Mouse (Mus musculus): ENCODE measurements at regions not wholly inside any gene's neighbourhood (a gene's known extent, or its start where the extent isn't known, plus 50 kb on each side); places are given as distances from the start of the nearest gene placed in this dataset.

DNA sequence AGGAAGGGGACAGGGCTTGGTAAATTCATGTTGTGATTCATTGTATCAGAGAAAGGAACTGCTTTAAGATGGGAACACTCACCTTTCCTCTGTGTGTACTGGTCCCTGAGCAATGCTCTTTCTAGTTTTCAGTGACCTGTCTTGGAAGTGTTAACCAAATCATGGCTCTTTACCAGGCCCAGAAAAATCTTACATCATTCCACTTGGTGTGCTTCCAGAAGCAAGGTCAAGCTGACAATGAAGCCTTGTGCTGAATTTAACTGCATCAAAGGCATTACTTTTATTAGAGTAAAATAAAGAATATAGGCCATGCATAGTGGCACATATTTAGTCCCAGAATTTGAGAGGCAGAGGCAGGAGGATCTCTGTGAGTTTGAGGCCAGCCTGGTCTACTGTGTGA is 75.4 kb upstream of the Hmgn3 start:
- no peaks in the 10 kb centered on the region for H3K4me1 ChIP-seq (replicated peaks; ENCODE audit: control insufficient read depth, insufficient read depth)
- H3K4me3 ChIP-seq (ENCODE audit: low read depth, low read length) = no peak overlapping the region
- H3K9ac ChIP-seq (ENCODE audit: low read length) = no peak overlapping the region
- no peak overlapping the region for H3K4me2 ChIP-seq (replicated peaks; ENCODE audit: low read depth)
- TF ChIP-seq EP300 (optimal IDR thresholded peaks at IDR 0.05) (no peak), CTCF (IDR thresholded peaks at IDR 0.05; ENCODE audit: low read depth) (no peak)
- H3K27me3 ChIP-seq (ENCODE audit: control insufficient read depth, insufficient read depth, low read length) = no peaks in the 10 kb centered on the region
- ATAC-seq (ENCODE audit: low FRiP score, low TSS enrichment) = no peak
- no peak overlapping the region for H3K27ac ChIP-seq (replicated peaks)
- H3K36me3 ChIP-seq (ENCODE audit: control insufficient read depth, insufficient read depth, low read length) = no peaks in the 10 kb centered on the region
- no peak for DNase-seq (ENCODE audit: low spot score)
- no peaks in the 10 kb centered on the region for H3K9me3 ChIP-seq (ENCODE audit: control insufficient read depth, low read length)

DNA sequence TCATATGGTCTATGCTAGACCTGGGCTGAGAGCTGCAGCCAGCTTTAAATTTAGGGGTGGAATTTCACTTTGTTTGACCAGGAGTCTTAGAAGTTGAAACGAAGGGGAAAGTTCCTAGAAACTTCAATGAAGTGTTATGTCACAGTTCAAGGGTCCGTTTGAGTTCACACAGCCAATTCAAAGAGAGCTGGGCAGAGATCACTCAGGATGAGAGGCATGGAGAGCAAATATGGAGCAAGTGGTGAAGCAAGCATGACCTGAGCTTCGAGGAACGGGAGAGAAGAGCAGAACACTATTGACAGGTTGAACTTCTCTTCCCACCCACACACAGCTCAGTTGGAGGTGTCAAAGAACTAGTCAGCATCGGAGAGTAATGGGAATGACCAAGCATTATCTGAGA is 56.1 kb upstream of the Hmgn3 start:
- H3K27ac ChIP-seq (replicated peaks) = no peak overlapping the region
- no peaks in the 10 kb centered on the region for H3K27me3 ChIP-seq (ENCODE audit: control insufficient read depth, insufficient read depth, low read length)
- H3K4me3 ChIP-seq (ENCODE audit: low read depth, low read length) = no peak overlapping the region
- 58% methylated on average over 5 of the region's 5 CpGs for WGBS
- H3K36me3 ChIP-seq (ENCODE audit: control insufficient read depth, insufficient read depth, low read length) = no peaks in the 10 kb centered on the region
- DNase-seq (ENCODE audit: low spot score) = no peak
- ATAC-seq (ENCODE audit: low FRiP score, low TSS enrichment) = no peak
- TF ChIP-seq EP300 (optimal IDR thresholded peaks at IDR 0.05) = no peak
- TF ChIP-seq CTCF (IDR thresholded peaks at IDR 0.05; ENCODE audit: low read depth) = no peak
- no peaks in the 10 kb centered on the region for H3K9me3 ChIP-seq (ENCODE audit: control insufficient read depth, low read length)
- H3K4me2 ChIP-seq (replicated peaks; ENCODE audit: low read depth) = no peak overlapping the region
- H3K9ac ChIP-seq (ENCODE audit: low read length) = no peak overlapping the region
- H3K4me1 ChIP-seq (replicated peaks; ENCODE audit: control insufficient read depth, insufficient read depth) = no peaks in the 10 kb centered on the region

DNA sequence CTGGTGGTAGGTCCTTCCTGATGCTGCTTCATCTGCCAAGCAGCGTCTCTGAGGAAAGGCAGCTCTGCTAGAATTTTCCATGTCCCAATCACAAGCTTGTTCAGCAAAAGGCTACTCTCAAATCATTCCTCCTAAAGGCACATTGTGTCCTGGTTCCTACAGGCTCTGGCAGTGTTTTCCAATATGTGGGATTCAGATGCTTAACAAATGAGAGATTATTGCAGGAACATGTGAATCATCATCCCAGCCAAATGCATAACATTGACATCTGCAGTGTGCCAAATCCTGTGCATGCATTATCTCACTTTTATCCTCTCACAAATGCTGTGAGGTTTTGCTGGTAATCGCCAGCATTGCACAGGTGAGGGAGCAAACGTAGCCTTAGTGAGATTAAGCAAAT is 53.3 kb upstream of the Hmgn3 start:
- Histone ChIP-seq H3K27ac (replicated peaks) (no peak overlapping the region), H3K4me3 (ENCODE audit: low read depth, low read length) (no peak overlapping the region), H3K36me3 (ENCODE audit: control insufficient read depth, insufficient read depth, low read length) (no peaks in the 10 kb centered on the region), H3K9me3 (ENCODE audit: control insufficient read depth, low read length) (no peaks in the 10 kb centered on the region), H3K27me3 (ENCODE audit: control insufficient read depth, insufficient read depth, low read length) (no peaks in the 10 kb centered on the region), H3K4me1 (replicated peaks; ENCODE audit: control insufficient read depth, insufficient read depth) (no peaks in the 10 kb centered on the region), H3K4me2 (replicated peaks; ENCODE audit: low read depth) (no peak overlapping the region), H3K9ac (ENCODE audit: low read length) (no peak overlapping the region)
- no peak for ATAC-seq (ENCODE audit: low FRiP score, low TSS enrichment)
- no peak for DNase-seq (ENCODE audit: low spot score)
- 70% methylated on average over 3 of the region's 3 CpGs for WGBS
- TF ChIP-seq EP300 (optimal IDR thresholded peaks at IDR 0.05) = no peak
- no peak for TF ChIP-seq CTCF (IDR thresholded peaks at IDR 0.05; ENCODE audit: low read depth)

DNA sequence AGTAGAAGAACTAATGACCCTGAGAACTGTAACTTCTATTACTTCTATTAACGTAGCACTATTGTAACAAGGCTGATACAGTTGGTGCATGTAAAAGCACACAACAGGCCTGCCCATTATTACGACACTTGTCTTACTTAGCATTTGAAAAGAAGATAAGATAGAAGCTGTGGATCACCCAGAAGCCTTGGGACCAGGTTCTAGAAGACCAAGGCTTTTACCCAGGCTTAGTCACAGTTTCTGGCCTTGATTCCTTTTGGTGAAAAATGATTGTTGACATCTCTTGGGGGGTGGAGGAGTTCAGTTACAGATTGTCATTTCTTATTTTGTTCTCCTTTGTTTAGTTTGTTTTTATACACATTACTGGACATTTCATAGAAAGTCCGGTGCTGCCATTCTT is 52.7 kb upstream of the Hmgn3 start:
- TF ChIP-seq CTCF (IDR thresholded peaks at IDR 0.05; ENCODE audit: low read depth) = no peak
- H3K9ac ChIP-seq (ENCODE audit: low read length) = no peak overlapping the region
- no peak overlapping the region for H3K4me3 ChIP-seq (ENCODE audit: low read depth, low read length)
- 81% methylated on average over 3 of the region's 3 CpGs for WGBS
- ATAC-seq (ENCODE audit: low FRiP score, low TSS enrichment) = no peak
- DNase-seq (ENCODE audit: low spot score) = no peak
- H3K36me3 ChIP-seq (ENCODE audit: control insufficient read depth, insufficient read depth, low read length) = no peaks in the 10 kb centered on the region
- no peak overlapping the region for H3K4me2 ChIP-seq (replicated peaks; ENCODE audit: low read depth)
- no peaks in the 10 kb centered on the region for H3K4me1 ChIP-seq (replicated peaks; ENCODE audit: control insufficient read depth, insufficient read depth)
- no peaks in the 10 kb centered on the region for H3K9me3 ChIP-seq (ENCODE audit: control insufficient read depth, low read length)
- H3K27me3 ChIP-seq (ENCODE audit: control insufficient read depth, insufficient read depth, low read length) = no peaks in the 10 kb centered on the region
- H3K27ac ChIP-seq (replicated peaks) = no peak overlapping the region

DNA sequence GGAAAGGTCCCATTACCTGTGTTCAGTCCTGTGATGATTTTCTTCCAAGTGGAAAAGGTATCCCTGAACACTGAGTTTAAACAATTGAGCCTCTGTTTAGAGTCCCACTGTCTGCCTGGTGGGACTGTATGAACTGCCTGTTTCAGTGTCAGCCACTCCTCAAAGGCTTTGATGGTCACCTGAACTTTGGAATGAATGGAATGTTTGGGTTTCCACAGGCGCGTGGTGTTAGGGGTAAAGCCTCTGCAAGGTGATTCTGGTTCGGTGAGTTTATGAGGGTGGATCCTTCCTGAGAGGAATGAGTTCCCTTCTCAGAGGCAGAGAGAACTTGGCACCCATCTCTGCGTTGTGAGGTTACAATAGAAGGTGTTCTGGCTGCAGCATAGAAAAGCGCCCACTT is 50.5 kb upstream of the Hmgn3 start:
- H3K9ac ChIP-seq (ENCODE audit: low read length) = no peak overlapping the region
- no peaks in the 10 kb centered on the region for H3K36me3 ChIP-seq (ENCODE audit: control insufficient read depth, insufficient read depth, low read length)
- no peak for ATAC-seq (ENCODE audit: low FRiP score, low TSS enrichment)
- H3K4me2 ChIP-seq (replicated peaks; ENCODE audit: low read depth) = no peak overlapping the region
- TF ChIP-seq EP300 (optimal IDR thresholded peaks at IDR 0.05) (no peak), CTCF (IDR thresholded peaks at IDR 0.05; ENCODE audit: low read depth) (no peak)
- no peak for DNase-seq (ENCODE audit: low spot score)
- H3K27ac ChIP-seq (replicated peaks) = no peak overlapping the region; the same call in 1 of the 2 replicates
- H3K9me3 ChIP-seq (ENCODE audit: control insufficient read depth, low read length) = no peaks in the 10 kb centered on the region
- WGBS = 52% methylated on average over 5 of the region's 5 CpGs
- H3K4me1 ChIP-seq (replicated peaks; ENCODE audit: control insufficient read depth, insufficient read depth) = no peaks in the 10 kb centered on the region
- H3K4me3 ChIP-seq (ENCODE audit: low read depth, low read length) = no peak overlapping the region
- no peaks in the 10 kb centered on the region for H3K27me3 ChIP-seq (ENCODE audit: control insufficient read depth, insufficient read depth, low read length)

All from stomach, postnatal 0 days (tissue).